Mouse (Mus musculus): ENCODE measurements at regions not wholly inside any gene's neighbourhood (a gene's known extent, or its start where the extent isn't known, plus 50 kb on each side); places are given as distances from the start of the nearest gene placed in this dataset.

DNA sequence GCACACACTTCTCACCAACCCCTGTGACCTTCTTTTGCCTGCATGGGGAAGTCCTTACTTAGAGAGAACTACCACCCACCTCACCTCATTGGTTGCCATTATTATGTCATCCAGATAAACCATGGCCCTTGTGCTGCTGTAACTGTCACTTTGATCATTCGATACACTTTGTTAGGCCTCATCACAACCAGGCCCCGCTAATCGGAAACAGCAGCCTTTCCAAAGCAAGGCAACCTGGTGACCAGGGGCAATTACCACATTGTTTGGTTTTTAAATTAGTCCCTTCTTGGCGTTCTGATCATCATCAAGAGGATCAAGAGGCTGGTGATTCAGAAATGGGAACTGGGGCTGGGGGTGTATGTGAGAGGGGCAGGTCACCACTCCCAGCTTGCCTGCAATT is 208.9 kb upstream of the Meis1 start:
- no peak for DNase-seq (ENCODE audit: low spot score in 2 of 2)

DNA sequence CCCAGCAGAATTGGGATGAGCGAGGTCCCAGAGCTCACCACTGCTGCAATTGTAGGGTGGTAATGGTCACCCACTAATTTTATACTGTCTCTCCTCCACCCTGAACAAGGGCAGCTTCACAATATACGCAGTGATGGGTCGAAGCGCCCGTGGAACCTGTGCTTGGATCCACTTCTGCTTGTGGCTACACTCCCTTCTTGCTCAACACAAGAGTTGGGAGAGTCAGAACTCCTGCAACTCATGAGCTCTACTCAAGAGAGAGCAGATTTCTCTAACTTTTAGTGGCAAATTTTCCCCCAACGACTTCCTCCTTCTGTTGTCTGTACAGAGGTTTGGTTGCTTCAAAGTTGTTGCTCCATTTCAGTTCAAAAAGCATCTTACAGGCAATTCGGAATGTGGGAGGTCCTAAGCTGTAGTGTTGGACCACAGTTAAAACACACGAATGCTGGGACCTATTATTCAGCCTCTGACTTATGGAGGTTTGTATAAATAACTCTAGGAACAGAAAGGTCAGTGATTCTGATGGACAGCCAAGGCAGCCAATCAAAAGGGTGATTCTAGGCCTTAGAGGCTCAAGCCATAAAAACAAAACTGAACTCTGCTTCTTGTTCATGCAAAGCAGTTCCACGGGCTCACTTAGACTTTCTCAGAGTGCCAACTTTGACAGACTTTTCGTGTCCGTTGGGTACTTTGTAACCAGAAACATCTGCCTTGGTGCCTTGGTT is 227.8 kb upstream of the Meis1 start:
- no peak for DNase-seq (ENCODE audit: low spot score in 2 of 2)

DNA sequence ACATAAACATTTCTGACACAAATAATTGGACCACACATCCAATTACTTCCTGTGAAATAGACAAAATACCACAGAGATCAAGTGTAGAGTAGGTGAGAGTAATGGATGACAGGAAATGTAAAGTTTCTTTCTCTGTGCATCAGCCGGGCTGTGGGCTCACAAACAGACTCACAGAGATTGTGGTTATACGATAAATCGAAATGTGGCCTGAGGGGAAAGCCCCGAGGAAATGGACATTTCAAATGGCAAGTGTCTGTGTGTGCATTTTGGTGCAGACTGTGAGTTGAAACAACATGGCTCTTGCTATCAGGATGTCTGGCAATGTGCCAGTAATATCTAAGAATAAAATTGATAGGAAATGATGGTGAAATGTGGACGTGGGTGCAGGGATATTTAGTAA is 234.8 kb upstream of the Meis1 start:
- DNase-seq (ENCODE audit: low spot score in 2 of 2), result no peak

DNA sequence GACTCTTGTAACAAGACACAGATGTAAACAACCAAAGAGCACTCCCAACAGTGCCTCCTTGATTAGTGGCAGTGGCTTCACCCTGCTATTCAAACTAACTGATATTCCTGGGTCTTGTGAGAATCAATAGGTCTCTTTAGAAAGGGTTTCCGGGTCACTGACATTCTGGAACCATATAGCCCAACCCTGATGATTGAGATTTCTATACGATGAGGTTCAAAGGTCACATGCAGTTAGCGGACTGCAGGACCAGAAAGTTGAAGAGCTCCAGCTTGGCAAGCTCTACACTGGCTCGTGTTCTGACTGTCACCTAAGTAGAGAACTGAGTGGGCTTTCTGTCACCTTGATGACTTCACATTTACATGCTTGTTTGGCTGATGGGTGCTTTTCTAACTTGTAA is 235.4 kb upstream of the Meis1 start:
- DNase-seq (ENCODE audit: low spot score in 2 of 2), result no peak

DNA sequence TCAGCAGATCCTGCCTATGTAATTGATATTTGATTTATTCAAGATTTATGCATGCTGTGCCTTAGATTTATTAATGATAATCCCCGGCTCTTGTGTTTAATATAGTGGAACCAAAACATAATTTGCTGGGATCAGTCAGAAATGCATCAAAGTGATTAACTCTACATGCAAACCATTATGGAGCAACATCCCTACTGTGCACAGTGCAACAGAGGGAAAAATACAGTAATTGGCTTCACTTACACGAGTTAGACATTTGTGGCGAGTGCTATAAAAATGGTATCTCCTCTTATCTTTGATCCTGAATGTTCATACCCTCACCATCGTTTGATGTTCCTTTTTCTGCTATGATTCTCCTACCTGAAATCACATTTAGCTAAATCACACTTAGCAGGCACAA is 238.8 kb upstream of the Meis1 start:
- DNase-seq (ENCODE audit: low spot score in 2 of 2), result no peak

DNA sequence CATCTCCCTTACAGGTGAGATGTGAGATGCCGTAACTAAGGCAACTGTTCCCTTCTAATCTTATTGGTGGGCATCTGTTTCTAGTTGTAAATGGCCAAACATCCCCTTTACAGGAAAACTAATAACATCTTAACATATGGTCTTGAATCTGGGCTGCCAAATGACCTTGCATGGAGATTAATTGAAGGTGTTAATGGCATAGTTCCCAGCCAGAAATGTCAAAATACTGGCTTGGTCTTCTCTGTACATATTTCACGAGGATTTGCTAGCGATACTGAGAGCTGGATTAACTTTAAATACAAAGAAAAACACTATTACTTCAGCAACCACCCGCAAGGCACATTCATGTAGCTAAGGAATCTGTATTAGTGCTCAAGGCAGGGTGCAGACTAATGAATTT is 244.0 kb upstream of the Meis1 start:
- no peak for DNase-seq (ENCODE audit: low spot score in 2 of 2)

DNA sequence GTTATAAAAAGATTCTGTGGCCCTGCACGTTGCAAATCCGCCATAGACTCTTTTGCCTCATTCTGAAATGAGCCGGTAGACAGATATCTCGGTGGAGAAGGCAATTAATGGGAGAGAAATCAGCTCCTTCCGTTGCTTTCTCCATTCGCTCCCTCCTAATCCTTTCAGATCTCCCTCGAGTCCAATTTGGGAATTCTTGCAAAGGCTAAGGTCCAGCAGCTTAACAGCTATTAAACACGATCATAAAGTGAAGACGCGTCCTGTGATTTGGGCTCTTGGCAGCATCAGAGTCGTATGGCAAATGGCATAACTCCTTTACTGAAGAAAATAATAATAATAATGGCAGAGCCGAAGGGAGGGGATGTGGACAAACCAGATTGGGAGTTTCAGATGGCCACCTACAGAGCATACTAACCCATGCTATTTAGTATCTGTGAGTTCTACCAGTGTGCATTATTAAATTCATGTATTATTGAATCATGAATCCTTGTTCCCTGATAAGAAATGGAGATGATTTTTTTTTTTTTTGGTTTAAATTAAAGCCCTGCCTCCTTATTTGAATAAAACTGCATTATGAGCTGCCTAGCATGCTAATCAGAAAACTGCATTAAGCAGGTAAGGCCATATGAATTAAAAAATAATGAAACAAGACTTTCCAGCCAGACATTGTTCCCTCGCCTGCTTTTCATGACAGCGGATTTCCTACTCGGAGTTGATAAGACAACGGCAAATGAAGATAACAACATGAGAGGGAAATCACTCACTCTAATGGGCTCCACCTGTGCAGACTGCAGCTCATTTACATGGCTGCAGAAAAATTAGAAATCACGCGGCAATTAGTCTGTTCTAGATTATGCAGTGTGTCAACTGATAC is 246.2 kb upstream of the Meis1 start:
- DNase-seq (ENCODE audit: low spot score in 2 of 2), result no peak

DNA sequence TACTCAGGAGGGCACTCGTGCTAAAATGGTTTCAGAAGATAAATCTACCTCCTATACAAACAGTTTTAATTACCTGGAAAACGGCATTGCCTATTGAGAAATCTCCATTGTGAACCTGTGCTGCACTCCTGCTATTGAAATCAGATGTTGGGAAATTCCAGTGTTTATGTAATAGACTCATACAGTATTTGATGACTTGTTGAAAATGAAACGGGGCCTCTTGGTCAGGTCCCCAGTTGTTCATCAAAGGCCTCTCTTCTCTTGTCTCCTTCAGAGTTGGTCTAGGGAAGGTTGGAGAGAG is 246.8 kb upstream of the Meis1 start:
- no peak for DNase-seq (ENCODE audit: low spot score in 2 of 2)

DNA sequence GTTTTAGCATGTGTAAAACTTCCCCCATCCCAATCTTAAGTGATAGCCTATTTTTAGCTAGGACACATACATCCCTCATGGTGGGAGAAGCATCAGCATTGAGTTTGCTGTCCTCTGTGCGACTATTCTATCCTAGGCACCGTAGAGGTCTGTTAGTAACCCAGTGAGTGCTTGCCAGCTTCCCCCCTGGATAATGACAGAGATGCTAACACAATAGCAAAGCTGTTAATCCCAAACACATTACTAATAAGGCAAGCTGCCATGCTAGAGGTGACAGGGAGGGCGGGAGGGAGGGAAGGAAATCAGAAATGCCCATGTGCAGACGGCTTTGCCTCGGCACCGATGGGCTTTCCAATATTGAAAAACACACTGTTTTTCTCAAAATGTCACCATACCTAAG is 272.2 kb upstream of the Meis1 start:
- no peak for DNase-seq (ENCODE audit: low spot score in 2 of 2)

DNA sequence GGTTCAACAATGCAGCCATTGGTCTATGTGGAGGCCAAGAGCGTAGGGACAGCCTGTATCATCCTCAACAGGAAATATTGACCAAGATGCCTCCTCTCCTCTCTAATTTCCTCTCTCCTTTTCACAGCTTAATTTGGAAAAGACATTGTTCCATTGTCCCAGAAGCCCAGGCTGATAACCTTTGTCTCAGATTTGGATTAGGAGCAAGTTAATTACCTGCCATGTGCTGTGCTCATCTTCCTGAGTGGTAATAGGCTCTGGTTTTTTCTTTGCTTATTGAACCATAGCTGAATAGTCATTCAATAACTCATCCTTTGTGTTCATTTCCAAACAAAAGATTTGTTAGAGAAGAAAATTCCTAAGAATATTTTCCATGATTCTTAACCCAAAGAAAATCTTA is 280.6 kb upstream of the Meis1 start:
- DNase-seq (ENCODE audit: low spot score in 2 of 2), result no peak

DNA sequence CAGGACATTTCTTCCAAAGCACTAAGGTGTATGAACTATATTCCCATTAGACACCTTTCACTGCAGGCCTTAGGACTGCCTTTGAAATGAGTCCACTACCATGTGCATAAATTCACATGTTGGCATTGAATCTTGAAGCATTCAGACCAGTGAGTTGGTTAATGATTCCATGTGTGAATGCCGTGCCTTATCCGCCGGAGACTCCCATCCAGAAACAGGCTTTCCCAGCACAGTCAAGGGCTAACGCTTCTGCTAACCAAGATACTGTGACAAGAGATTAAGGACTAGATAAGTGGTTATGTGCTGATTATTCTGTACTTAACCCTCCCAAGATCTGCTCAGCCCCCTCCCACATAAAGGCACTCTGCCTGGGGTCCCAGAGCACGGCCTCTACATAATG is 287.9 kb upstream of the Meis1 start:
- no peak for DNase-seq (ENCODE audit: low spot score in 2 of 2)

DNA sequence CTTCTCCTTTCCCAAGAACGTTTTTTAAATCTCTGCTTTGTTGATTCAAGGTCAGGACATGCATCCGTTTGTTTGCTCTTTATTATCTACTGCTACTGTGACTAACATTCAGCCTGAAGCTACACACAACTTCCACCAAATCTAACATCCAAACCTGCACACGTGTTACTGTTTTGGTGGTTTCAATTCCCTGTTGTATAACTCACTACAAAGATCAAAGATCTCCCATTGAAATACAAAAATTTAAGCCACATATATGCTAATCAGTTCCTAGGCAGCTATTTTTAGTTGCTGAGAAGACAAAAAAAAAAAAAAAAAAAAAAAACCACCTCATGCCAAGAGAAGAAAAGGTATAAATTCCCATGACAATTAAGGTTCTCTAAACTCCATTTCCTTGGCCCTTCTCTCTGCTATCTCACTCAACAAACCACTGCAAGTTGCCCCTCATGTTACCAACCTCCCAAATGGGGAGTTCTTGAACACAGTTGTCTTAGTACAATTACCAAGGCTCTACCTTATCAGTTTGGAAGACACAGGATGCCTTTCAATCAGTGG is 312.0 kb upstream of the Meis1 start:
- no peak for DNase-seq (ENCODE audit: low spot score in 2 of 2)

DNA sequence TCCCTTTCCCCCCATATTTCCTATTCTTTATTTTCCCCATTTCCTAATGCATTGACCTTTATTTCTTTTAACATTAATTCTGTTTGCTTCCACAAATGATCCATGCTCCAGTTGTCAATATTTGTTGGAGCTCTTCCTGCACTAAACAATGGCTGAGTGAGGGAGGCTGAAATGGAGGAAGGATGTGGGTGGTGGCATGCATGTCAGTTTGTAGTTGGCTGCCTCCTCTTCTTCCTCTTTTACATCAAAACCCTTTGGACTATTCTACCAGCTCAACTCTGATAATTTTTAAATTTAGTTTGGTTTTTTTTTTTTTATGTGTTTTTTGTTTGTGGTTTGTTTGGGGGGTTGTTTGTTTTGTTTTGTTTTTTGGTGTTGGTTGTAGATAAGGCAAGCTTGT is 313.5 kb upstream of the Meis1 start:
- DNase-seq (ENCODE audit: low spot score in 2 of 2), result no peak

DNA sequence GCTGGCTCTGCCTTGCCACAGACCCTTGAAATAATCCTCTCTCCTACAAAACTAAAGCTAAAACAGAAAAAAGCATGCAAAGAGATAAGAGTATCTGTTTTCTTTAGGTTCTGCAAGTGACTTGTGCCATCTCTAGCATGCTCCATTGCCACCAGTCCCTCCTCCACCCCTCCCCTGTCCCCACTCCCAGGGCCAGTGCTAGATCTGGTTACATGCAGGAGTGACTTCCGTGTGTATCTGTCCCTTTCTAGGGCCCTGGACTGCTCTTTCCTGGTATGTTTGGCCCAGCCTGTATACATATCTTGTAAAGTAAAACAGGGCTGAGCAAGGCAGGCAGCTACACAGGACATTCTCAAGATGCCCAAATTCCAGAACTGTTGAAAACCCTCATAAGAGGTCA is 313.9 kb upstream of the Meis1 start:
- DNase-seq (ENCODE audit: low spot score in 2 of 2), result no peak

DNA sequence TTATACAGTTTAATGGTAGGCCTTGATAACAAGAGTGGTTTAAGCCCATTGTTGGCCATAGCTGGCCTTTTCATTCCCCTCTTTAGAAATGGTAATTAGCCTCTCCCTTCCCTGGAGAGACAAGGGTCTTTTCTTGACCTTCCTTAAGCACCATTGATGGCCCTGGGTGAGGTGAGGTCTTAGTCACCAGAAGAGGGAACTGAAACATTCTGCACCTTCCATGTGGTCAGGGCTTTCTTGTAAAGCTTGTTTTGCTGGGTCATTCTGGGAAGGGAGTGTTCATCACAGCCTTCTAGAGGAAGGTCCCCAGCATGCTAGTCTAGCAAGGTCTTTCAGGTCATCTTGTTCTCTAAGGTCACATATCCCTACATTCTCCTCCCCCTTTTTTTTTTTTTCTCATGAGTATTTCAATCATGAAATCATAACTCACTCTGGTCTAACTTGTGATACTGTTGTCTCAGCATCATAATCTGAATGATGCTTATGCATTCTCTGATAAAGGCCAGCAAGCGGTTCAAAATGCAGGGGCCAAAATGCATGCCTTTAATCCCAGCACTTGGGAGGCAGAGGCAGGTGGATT is 315.2 kb upstream of the Meis1 start:
- no peak for DNase-seq (ENCODE audit: low spot score in 2 of 2)

DNA sequence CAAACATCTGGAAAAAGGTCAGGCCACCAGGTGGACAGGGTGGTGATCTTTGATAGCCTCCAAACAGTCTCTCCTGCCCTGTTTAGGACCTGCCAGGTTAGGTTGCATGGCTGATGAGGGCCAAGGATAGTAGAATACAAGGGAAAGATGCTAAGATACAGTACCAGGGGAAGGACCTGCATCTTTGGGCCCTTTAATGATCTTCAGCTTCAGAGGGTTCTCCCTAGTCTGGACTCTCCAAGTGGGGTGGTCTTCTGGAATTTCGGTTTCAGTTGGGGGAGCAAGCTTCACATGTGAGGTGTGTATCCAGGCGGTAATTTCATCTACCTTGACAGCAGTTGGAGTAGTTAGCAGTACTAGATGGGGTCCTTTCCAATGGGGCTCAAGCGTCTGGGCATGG is 316.6 kb upstream of the Meis1 start:
- no peak for DNase-seq (ENCODE audit: low spot score in 2 of 2)

DNA sequence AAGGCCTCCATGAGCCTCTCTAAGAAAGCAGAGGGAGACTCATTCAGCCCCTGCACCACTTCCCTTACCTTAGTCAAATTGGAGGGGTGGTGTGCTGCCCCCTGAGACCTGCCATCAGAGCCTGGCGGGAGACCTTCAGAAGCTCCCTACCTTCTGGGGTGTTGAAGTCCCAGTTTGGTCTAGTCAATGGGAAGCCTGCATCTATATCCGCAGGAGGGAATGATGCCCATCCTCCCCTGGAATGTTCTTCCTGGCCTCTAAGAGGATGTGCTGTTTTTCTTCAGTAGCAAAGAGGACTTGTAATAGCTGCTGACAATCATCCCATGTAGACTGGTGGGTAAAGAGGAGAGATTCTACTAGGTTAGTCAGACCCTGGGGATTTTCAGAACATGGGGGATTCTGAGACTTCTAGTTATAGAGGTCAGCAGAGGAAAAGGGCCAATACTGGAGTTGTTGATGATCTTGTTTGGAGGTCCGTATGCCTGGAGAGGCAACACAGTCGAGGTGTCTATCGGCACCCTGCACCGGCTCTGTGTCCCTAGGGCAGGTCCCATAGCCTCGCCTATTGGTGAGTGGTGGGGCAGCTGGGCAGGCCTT is 321.0 kb upstream of the Meis1 start:
- no peak for DNase-seq (ENCODE audit: low spot score in 2 of 2)

DNA sequence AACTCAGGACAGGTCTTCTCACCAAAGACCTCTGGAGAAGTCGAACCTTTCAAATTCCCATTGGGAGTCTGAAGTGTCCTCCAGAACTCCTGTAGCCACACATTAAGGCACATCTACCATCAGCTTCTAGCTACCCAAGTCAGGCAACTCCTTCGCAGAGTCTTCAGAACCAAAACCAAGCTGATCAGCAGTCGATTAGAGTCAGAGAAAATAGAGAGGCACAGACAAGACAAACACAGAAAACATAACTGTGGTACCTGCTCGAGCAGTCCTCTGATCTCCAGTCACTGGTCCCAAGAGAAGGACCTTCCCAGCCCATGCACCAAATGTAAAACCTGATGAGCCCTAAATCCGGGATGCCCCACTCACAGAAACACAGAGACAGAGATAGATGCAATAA is 322.1 kb upstream of the Meis1 start:
- DNase-seq (ENCODE audit: low spot score in 2 of 2), result no peak

DNA sequence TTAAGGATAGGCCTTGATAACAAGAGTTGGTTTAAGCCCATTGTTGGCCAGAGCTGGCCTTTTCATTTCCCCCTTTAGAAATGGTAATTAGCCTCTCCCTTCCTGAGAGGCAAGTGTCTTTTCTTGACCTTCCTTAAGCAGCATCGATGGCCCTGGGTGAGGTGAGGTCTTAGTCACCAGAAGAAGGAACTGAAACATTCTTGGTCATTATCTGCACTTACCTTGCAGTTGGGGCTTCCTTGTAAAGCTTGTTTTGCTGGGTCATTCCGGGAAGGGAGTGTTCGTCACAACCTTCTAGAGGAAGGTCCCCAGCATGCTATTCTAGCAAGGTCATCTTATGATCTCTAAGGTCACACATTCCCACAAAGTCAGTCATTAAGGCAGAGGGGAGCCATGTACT is 322.6 kb upstream of the Meis1 start:
- no peak for DNase-seq (ENCODE audit: low spot score in 2 of 2)

DNA sequence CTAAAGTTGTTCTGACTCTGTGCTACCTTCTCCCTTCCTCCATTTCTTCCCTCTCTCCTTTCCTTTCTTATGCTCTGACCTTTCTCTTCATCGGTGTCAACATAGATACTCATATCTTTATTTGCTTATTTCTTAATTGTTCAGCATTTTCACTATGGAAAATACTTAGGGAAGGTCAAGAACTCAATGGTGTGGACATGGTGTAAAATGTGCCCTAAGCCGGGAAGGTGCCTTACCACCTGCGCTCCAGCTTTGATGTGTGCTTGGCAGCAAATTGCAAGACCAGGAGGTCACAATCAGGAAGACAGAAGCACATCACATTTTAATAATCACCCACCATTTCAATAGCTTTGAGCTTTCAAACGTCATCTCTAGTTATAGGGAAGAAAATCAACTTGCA is 324.0 kb upstream of the Meis1 start:
- no peak for DNase-seq (ENCODE audit: low spot score in 2 of 2)

DNA sequence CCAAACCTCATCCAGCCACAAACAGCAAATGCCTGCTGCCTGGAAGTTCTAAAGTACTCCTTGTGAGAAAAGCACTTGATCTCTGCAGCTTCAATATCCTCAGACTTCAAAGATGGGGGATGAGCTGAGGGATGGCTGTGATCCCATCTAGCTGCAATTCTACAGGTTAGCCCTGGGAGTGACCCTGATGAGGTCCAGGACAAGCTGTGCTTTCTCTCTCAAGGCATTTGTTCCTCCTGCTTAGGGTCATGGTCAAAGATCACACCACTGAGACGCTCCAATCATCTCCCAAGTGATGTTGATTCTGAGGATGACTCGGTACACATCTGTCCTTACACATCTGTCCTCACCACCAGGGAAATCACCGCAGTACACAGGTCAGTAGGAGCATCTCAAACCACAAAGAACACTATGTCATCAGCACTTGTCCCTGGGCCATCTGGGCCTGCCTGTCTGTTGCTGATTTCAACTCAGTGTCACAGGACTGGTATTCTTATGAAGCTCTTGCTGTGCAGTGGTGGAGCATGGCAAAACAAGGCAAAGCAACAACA is 327.6 kb upstream of the Meis1 start:
- no peak for DNase-seq (ENCODE audit: low spot score in 2 of 2)

Data from layer of hippocampus, adult 18-20 months (tissue).